Mouse (Mus musculus) left cerebral cortex, postnatal 25 days (tissue): ENCODE data around the gene Lnx1. TPM values are rescaled to one million over a fixed set of nuclear protein-coding genes. Genes with fewer than 3 reads are reported as not detected.

ENCODE experiments used
- DNase-seq, 2 experiments: peaks; one replicate each; pipeline ENCODE4 v3.0.0; 2022; ENCODE audit warnings: low spot score in 2 of 2, mixed read lengths in 1 of 2
- intact Hi-C: fragments of 180-260 bp; cut with DNase I; formaldehyde crosslinking; loops from one replicate; pipeline ENCODE4 v1.15.1; 2025
- total RNA-seq, 2 experiments: library from RNA; stranded (reverse); gene quantifications; 2 replicates each; pipeline ENCODE4 v1.2.3; 2021

The Lnx1 gene
- total RNA-seq, 2 experiments from 2014 or later: 26.6 to 28.6 TPM

- intact Hi-C loops: loop anchor here (5.0 kb wide), 1 partner anchor 534 kb away; the partner anchor contains the start of gene Pdgfra
- DNase-seq: no peak
These were observed 84.1 kb downstream of the Lnx1 start for GRCm38 (mm10) chr5:74618573-74619059.

GRCm38 (mm10) chr5:74617816-74618572 is 84.7 kb downstream of the Lnx1 start:
- intact Hi-C loops: loop anchor here (5.0 kb wide), 1 partner anchor 534 kb away; the partner anchor contains the start of gene Pdgfra
- DNase-seq: no peak

GRCm38 (mm10) chr5:74613491-74614151 is 89.1 kb downstream of the Lnx1 start:
- peak in 1 of 2 experiments; percentile 15 for DNase-seq
- intact Hi-C loops: no loop called here

GRCm38 (mm10) chr5:74612713-74613112 is 90.0 kb downstream of the Lnx1 start:
- intact Hi-C loops: no loop called here

GRCm38 (mm10) chr5:74610511-74610910 is 92.2 kb downstream of the Lnx1 start:
- intact Hi-C loops: no loop called here
- DNase-seq: no peak

More at GRCm38 (mm10) chr5:74612713-74613112, 90.0 kb downstream of the Lnx1 start:
- no peak for DNase-seq

- DNase-seq: peak in 1 of 2 experiments; percentile 14
- intact Hi-C loops: no loop called here
These were observed 96.5 kb downstream of the Lnx1 start for GRCm38 (mm10) chr5:74606213-74606612.

GRCm38 (mm10) chr5:74603306-74603705 is 99.4 kb downstream of the Lnx1 start:
- DNase-seq: no peak

GRCm38 (mm10) chr5:74602371-74602770 is 100.3 kb downstream of the Lnx1 start:
- no peak for DNase-seq
- intact Hi-C loops: no loop called here

More at GRCm38 (mm10) chr5:74603306-74603705, 99.4 kb downstream of the Lnx1 start:
- intact Hi-C loops: no loop called here

- no peak for DNase-seq
- intact Hi-C loops: no loop called here
These were observed 100.7 kb downstream of the Lnx1 start for GRCm38 (mm10) chr5:74601965-74602364.

GRCm38 (mm10) chr5:74601171-74601570 is 101.5 kb downstream of the Lnx1 start:
- no peak for DNase-seq
- intact Hi-C loops: no loop called here

GRCm38 (mm10) chr5:74600010-74600409 is 102.7 kb downstream of the Lnx1 start:
- DNase-seq: no peak
- intact Hi-C loops: no loop called here

- intact Hi-C loops: no loop called here
- DNase-seq: no peak
These were observed 109.6 kb downstream of the Lnx1 start for GRCm38 (mm10) chr5:74593147-74593546.

GRCm38 (mm10) chr5:74591413-74591812 is 111.3 kb downstream of the Lnx1 start:
- intact Hi-C loops: no loop called here
- no peak for DNase-seq

- intact Hi-C loops: no loop called here
- no peak for DNase-seq
These were observed 113.6 kb downstream of the Lnx1 start for GRCm38 (mm10) chr5:74589133-74589532.

GRCm38 (mm10) chr5:74571767-74572166 is 130.9 kb downstream of the Lnx1 start:
- no peak for DNase-seq
- intact Hi-C loops: no loop called here

- DNase-seq: no peak
- intact Hi-C loops: no loop called here
These were observed 141.6 kb downstream of the Lnx1 start for GRCm38 (mm10) chr5:74561151-74561550.

GRCm38 (mm10) chr5:74549566-74549965 is 153.1 kb downstream of the Lnx1 start:
- intact Hi-C loops: no loop called here

GRCm38 (mm10) chr5:74545606-74546005 is 157.1 kb downstream of the Lnx1 start:
- intact Hi-C loops: no loop called here

More at GRCm38 (mm10) chr5:74549566-74549965, 153.1 kb downstream of the Lnx1 start:
- DNase-seq: peak in 1 of 2 experiments; percentile 75

More at GRCm38 (mm10) chr5:74545606-74546005, 157.1 kb downstream of the Lnx1 start:
- DNase-seq: no peak
